Mouse (Mus musculus) gonadal fat pad, adult 2 months (tissue): ENCODE data around the gene Vmn1r194. TPM values are rescaled to one million over a fixed set of nuclear protein-coding genes. Genes with fewer than 3 reads are reported as not detected.
"Not testable (repeated sequence)": the region's sequence is repeated elsewhere in the genome, so short reads cannot be mapped to it uniquely, and the experiment has no call there.

Source experiments
- DNase-seq: peaks from one replicate; pipeline ENCODE4 v3.0.0-alpha.2; 2012; ENCODE audit warnings: low read depth
- polyA plus RNA-seq: library from polyadenylated mRNA; depleted of rRNA; stranded (reverse); fragments of >200 nt; gene quantifications from 2 replicates; pipeline ENCODE4 v1.2.3, GENCODE M21; 2012; rRNA removed

Gene Vmn1r194
- not detected in 2 replicates for polyA plus RNA-seq

DNA sequence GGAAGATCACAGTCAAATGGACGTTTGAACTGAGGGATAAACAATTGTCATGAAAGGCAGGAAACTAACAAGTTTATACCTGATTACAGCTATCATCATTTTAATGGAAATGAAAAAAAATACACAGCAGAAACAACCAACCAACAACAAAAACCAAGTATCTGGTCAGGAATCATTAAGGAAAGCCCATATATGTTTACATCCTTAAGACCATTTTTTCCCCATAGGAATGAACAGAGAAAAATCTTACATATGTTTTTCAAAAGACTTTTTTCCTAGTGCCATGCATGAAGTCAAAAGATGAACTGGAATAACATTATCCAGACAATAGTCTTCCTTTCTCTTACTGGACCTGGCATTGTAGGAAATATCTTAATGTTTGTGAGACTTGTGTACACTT, at the start of gene Vmn1r194:
TSS of gene Vmn1r194 (plus strand) at position 301 of the 400 bp plus-strand sequence.
- DNase-seq = no peak

DNA sequence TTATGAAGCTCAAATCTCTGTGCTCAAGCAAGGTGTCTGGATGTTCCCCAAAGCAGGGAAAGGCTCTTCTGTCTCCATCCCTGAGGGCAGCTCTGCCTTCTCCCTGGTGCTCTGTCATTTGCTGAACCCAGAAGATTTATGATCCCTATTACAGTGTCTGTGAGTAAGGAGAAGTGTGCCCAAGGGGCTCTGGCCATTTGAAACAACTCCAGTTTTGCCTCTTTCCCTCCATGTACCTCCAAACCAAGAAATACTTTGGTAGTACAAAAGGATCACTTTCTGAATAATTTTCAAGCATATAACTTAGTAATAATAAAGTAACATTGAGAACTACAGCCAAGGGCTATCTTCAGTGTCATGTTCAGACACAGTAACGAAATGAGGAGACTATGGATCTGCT, 21.0 kb upstream of the Vmn1r194 start, which contains the start of gene Vmn1r193:
TSS of gene Vmn1r193 (minus strand) at position 101 of the 400 bp plus-strand sequence.
- DNase-seq = not testable (repeated sequence)

- DNase-seq = not testable (repeated sequence)
Measured at GRCm38 (mm10) chr13:22270222-22270621, 26.2 kb downstream of the Vmn1r194 start, which contains the start of gene Vmn1r195. Vmn1r195 (plus strand) TSS chr13:22270522.

DNA sequence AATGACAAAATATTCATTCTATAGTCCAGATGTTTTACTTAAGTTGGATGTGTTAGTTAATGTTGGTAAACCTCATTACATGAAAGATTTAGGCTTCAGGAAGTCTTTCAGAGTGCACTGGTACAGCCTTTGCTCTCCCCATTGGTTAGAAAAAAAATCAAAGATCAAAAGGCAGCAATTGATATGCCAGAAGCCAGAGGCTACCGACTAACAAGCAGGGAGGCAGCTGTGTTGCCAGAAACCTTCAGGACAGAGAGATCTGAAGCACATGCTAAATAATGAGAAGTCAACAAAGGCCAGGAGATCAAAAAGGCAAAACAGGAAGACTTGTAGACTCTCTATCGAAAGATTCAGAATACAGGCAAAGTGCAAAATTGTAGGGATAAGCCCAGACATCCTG, 27.7 kb downstream of the Vmn1r194 start:
- no peak for DNase-seq

- DNase-seq = no peak
Measured at GRCm38 (mm10) chr13:22284578-22284977, 40.6 kb downstream of the Vmn1r194 start.

DNA sequence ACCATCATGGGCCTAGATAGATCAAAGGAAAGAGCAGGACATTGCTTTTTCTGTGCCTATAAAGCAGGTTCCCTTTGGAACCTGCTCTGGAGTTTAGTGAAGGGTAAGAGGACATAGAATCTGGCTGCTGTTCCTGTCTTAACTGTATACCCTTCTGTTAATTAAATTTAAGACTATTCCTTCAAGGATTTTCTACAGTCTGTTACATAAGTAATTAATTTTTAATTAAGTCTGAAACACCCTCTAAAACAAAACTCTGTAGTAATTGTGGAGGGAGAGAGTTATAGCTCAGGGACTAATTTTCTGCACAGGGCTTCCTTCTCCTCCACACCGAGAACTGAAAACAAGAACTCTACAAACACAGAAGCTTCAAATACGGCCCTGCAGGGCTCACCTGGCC, 45.6 kb downstream of the Vmn1r194 start, which contains the start of gene Vmn1r196:
TSS of gene Vmn1r196 (plus strand) at position 301 of the 400 bp plus-strand sequence.
- no peak for DNase-seq

Other genes starting within 250 kb of the Vmn1r194 start
- 0.15 TPM in 1 of 2 replicates, not detected in the other for gene Prss16, start 234.5 kb upstream of the Vmn1r194 start, polyA plus RNA-seq
- gene Hist1h2ah, start 208.6 kb upstream of the Vmn1r194 start, polyA plus RNA-seq = 4.9 TPM in 1 of 2 replicates, not detected in the other
- gene Hist1h2bk, start 208.3 kb upstream of the Vmn1r194 start, polyA plus RNA-seq = 0.51 and 3.1 TPM in 2 replicates
- gene Hist1h4i, start 202.9 kb upstream of the Vmn1r194 start, polyA plus RNA-seq = 7.5 and 10.7 TPM in 2 replicates
- 0.99 TPM in 1 of 2 replicates, not detected in the other for gene Hist1h2ag, start 201.3 kb upstream of the Vmn1r194 start, polyA plus RNA-seq
- 1.2 and 3.0 TPM in 2 replicates for gene Hist1h2bj, start 201.0 kb upstream of the Vmn1r194 start, polyA plus RNA-seq
- not detected in 2 replicates for gene Vmn1r188, start 159.8 kb upstream of the Vmn1r194 start, polyA plus RNA-seq
- gene Vmn1r189, start 138.4 kb upstream of the Vmn1r194 start, polyA plus RNA-seq = not detected in 2 replicates
- gene Vmn1r191, start 60.2 kb upstream of the Vmn1r194 start, polyA plus RNA-seq = not detected in 2 replicates
- not detected in 2 replicates for gene Vmn1r192, start 53.1 kb upstream of the Vmn1r194 start, polyA plus RNA-seq
- gene Vmn1r193, start 21.1 kb upstream of the Vmn1r194 start, polyA plus RNA-seq = not detected in 2 replicates
- not detected in 2 replicates for gene Vmn1r195, start 26.3 kb downstream of the Vmn1r194 start, polyA plus RNA-seq
- gene Vmn1r196, start 45.7 kb downstream of the Vmn1r194 start, polyA plus RNA-seq = not detected in 2 replicates
- gene Vmn1r197, start 80.4 kb downstream of the Vmn1r194 start, polyA plus RNA-seq = not detected in 2 replicates
- gene Vmn1r198, start 106.1 kb downstream of the Vmn1r194 start, polyA plus RNA-seq = not detected in 2 replicates
- gene Vmn1r199, start 135.6 kb downstream of the Vmn1r194 start, polyA plus RNA-seq = not detected in 2 replicates
- not detected in 2 replicates for gene Vmn1r200, start 146.2 kb downstream of the Vmn1r194 start, polyA plus RNA-seq
- not detected in 2 replicates for gene Vmn1r201, start 227.7 kb downstream of the Vmn1r194 start, polyA plus RNA-seq